Mouse (Mus musculus): Measurements from ENCODE around the gene Tmem52.
"Not testable (repeated sequence)": the region's sequence is repeated elsewhere in the genome, so short reads cannot be mapped to it uniquely, and the experiment has no call there.

Tmem52 gene

GRCm38 (mm10) chr4:155472716-155473290 is 3.9 kb downstream of the Tmem52 start:
- peak; percentile 86 to 89 for DNase-seq

GRCm38 (mm10) chr4:155473319-155473718 is 4.4 kb downstream of the Tmem52 start:
- peak; percentile 86 to 89 for DNase-seq

GRCm38 (mm10) chr4:155473796-155474195 is 4.9 kb downstream of the Tmem52 start:
- not testable (repeated sequence) for DNase-seq

DNA sequence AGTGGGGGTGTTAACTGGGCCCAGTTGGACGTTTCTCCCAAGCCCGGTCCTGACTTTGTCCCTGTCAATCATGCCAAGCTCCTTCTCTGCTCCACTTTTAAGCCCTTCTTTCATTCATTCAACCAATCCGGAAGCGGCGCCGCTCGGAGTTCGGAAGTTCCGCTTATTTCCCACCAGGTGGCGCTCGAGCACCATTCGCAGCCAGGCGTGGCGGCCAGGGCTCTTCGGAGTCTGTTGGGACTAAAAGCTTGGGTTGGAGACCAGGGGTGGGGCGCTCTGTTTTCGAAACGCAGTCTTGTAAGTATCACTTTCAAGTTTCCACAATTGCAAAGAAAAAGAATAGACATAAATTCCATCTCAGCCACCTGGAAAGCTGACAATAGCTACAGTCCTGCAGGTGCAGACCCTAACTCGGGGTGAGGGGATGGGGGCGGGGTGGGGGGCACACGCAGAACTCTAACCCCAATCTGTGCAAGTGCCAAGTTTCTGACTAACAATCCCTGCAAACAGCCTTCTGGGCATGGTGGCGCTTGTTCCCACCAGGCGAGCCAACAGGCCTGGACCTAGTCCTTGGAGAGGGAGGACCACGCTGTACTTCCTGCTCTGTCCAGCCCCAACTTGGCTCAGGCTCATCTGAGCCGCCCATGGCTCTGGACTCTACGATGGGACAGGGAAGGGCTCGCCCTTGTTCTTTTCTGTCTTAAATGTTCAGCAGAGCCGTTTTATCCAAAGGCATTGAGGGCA is 12.6 kb downstream of the Tmem52 start:
- peak; percentile 86 to 88 for DNase-seq

DNA sequence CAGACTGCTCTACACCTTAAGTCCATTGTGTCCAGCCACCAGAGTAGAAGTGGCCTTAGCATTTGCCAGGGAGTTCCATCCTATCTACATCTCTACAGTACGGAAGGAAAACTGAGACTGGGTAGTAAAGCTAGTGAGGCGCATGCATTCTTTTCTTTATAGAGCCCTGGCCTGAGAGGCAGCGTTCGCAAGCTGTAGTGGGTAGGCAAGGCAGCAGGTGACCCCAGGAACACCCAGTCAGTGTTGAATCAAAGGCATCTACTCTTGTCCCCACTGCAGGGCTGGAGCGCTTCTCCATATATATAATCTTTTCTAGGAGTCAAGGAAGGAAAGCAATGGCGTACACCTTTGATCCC is 13.2 kb downstream of the Tmem52 start:
- DNase-seq = no peak

DNA sequence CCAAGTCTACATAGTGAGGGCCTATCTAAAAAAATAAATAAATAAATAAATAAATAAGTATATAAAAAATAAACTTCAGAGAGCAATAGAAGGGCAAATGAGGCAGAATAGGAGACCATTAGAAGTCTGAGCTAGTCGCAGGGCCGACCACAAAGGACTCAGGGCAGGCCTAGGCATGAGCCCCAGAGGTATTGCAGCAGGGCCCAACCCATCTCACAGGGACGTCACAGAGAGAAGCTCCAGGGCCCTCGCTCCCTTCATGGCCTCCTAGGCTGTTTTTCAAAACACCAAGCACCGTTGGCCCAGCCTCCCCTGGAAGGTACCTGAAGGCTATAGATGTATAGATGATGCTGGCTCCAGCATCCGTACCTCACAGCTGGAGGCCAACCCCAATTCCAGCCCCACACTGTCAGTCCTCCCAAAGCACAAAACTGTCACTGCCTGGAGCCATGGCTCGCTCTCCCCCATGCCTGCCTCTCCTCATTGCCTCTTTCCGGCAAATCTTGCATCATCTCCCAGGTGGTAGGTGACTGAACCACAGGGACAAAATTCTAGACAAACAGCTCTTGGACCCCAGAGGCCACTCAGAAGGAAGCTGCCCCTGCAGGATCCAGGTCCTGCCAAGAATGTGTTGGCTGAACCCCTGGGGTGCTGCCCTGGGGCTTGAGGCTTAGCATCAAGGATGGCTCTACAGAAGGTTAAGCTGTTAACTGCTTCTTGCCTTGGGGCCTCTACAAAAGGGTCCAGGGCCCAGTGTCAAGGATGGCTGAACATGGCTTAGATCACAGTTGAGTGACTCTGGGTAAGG is 14.0 kb downstream of the Tmem52 start:
- DNase-seq = no peak

GRCm38 (mm10) chr4:155485521-155485920 is 16.6 kb downstream of the Tmem52 start:
- no peak for DNase-seq

- DNase-seq = no peak
Measured at GRCm38 (mm10) chr4:155487746-155488145, 18.8 kb downstream of the Tmem52 start.

GRCm38 (mm10) chr4:155488232-155489025 is 19.5 kb downstream of the Tmem52 start:
- DNase-seq = peak; percentile 42 to 55

GRCm38 (mm10) chr4:155489101-155489970 is 20.4 kb downstream of the Tmem52 start:
- DNase-seq = no peak

- peak; percentile 37 to 48 for DNase-seq
Measured at GRCm38 (mm10) chr4:155490456-155490855, 21.5 kb downstream of the Tmem52 start.

GRCm38 (mm10) chr4:155490990-155491504 is 22.1 kb downstream of the Tmem52 start, which contains the start of gene Gnb1:
Gnb1 (plus strand) TSS chr4:155491361.
- DNase-seq = peak; percentile 98 to 100

- no peak for DNase-seq
Measured at GRCm38 (mm10) chr4:155491529-155492130, 22.7 kb downstream of the Tmem52 start.

- peak; percentile 75 for DNase-seq
Measured at GRCm38 (mm10) chr4:155492131-155492633, 23.3 kb downstream of the Tmem52 start.

DNA sequence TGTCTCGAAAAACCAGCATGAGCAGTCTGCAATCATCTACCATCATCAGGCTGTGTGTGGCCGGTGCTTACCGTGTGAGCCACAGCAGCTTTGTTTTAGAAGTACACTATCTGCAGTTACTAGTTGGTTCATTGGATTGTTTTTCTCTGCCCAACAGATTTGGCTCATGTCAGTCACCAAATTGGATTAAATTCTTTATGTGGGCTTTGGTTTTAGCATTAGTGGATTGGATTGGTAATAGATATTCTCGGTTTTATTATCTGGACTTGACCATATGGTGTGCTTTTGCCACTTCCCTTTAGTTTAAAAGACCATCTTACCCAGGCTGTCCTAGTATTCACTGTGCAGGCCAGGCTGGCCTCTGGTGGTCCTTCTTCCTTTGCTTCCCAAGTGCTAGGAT is 26.0 kb downstream of the Tmem52 start:
- no peak for DNase-seq

GRCm38 (mm10) chr4:155497963-155498362 is 29.0 kb downstream of the Tmem52 start:
- no peak for DNase-seq

GRCm38 (mm10) chr4:155501126-155501525 is 32.2 kb downstream of the Tmem52 start:
- DNase-seq = peak; percentile 60 to 74

DNA sequence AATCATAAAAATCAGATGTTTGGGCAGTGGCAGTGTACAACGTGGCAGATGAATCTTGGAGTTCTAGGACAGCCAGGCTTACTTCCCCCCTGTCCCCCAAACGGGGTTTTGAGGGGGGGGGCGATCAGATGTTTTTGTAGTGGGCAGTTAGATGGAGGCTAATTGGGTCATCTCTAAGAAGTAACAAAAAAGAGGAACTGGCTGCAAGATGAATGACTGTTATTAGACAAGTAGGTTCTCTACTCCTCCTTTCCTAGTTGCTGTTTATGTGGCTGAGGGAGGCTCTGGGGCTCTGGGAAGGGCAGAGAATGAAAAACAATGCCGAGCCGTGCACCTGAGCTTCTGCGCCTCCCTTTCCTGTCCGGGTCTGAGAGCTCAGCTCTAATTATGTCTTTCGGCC is 36.2 kb downstream of the Tmem52 start:
- DNase-seq = no peak

GRCm38 (mm10) chr4:155505671-155506295 is 36.9 kb downstream of the Tmem52 start:
- no peak for DNase-seq

DNA sequence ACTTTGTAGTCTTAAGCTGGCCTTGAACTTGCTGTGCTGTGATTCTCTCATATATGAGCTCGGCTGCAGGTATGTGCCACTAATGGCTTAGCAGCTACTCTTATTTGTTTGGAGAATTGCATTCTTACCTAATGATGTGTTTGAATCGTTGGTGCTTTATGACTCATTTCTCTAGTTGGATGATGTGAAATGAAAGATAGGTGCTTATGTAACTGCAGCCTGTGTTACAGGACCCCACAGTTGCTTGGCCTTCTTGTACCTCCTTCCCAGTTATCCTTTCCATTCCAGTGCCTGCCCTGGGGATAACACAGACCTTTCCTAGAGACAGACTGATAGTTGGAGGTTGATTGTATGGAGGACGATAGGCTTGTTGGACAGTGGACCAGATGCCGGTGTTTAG is 39.7 kb downstream of the Tmem52 start:
- DNase-seq = no peak
